Mouse (Mus musculus) spleen, postnatal 0 days (tissue): ENCODE results near the gene Psenen. TPM values are rescaled to one million over a fixed set of nuclear protein-coding genes. Genes with fewer than 3 reads are reported as not detected.

Experiments
- polyA plus RNA-seq: library from polyadenylated mRNA; unstranded; fragments of >200 nt; fragmentation: Nextera tagmentation; extraction: Ambion mirVana; gene quantifications from 2 replicates; pipeline ENCODE4 v1.2.1, GENCODE M21; 2015

Gene Psenen
- polyA plus RNA-seq, result 105 and 115 TPM in 2 replicates

DNA sequence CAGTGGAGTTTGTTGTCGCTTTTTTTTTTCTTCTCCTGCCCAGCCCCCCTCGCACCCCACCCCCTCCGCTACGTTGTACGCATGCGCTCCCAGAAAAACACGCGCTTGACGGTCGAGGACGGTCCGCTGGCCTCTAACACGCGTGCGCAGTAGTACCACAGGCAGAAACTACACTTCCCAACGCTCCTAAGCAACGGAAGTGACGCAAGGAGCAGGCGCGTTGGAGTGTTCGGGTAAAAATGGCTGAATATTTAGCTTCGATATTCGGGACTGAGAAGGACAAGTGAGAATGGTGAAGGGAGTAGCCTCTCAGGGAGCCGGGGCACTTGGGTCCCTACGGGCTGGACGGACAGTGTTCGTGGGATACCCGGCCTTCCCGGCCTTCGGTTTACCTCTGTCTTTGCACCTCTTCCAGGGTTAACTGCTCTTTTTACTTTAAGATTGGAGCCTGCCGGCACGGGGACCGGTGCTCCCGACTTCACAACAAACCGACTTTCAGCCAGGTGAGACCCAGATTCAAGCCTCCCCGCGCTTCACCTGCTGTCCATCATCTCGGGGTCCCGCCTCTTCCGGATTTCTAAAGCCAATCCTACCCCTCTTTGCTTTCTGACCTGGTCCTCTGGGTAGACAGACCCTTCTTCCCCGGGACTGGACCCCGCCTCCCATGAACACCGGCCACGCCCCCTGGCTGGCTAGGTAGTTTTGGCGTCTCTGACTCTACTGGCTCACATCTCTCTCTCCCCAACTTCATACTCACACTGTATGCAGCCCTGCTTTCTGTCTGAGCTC lies at the start of gene Psenen, which contains the start of the genes U2af1l4 and Gm49396:
Gene Psenen, minus strand, starts transcription at position 511 of the 789 bp plus-strand sequence.
Gene U2af1l4, plus strand, starts transcription at position 185 of the 789 bp plus-strand sequence.
Gene Gm49396, plus strand, starts transcription at position 228 of the 789 bp plus-strand sequence.

GRCm38 (mm10) chr7:30612654-30613402 lies 49.4 kb upstream of the Psenen start, which contains the start of gene Upk1a:
TSS of gene Upk1a (minus strand) at chr7:30612847.

DNA sequence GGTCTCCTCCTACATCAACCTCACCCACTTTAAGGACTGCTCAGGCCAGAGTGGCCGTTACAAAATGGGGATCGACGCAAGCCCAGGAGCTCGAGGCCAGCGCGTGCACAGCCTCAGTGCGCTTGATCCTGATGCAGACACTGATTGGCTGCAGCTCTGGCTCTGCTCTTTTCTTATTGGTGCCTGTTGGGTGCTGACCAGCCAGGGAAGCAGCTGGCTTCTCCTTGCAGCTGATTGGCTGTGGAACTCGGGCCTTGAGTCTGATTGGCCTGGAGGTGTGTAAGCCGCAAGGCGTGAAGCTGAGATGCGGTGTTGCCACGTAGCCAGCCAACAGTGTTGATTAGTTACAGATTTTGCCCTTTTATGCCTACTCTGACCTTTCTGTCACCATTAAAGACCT lies 35.4 kb upstream of the Psenen start, which contains the start of gene Zbtb32:
Gene Zbtb32, minus strand, starts transcription at position 124 of the 400 bp plus-strand sequence.

GRCm38 (mm10) chr7:30588676-30589434 lies 25.4 kb upstream of the Psenen start, which contains the start of gene Kmt2b:
TSS of gene Kmt2b (minus strand) at chr7:30588726.

GRCm38 (mm10) chr7:30564970-30565571 lies 1.6 kb upstream of the Psenen start, which contains the start of gene Igflr1:
TSS of gene Igflr1 (plus strand) at chr7:30565427.

DNA sequence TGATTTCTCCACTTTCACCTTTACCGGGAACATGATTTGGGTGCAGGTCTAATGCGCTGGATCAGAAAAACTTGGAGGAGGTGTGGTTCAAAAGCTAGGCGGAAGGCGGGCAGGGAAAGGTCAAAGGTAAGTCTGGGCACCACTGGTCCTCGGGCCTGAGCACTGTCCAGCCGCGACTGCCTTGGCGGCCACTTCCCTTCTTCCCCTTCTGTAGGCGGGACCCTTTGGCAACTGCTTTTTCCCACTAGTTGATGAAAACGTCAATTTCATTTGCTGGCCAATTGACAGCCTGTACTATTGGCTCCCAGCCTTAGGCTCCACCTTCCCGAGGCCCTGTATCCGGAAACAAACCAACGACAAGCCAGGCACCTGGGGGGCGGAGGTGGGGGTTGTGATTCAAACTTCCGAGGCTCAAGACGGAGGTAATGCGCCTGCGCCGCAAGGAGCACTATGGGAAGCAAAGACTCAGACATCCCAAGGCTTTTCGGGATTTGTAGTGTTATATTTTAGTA lies 3.9 kb downstream of the Psenen start, which contains the start of gene Lin37:
Gene Lin37, minus strand, starts transcription at position 396 of the 512 bp plus-strand sequence.

DNA sequence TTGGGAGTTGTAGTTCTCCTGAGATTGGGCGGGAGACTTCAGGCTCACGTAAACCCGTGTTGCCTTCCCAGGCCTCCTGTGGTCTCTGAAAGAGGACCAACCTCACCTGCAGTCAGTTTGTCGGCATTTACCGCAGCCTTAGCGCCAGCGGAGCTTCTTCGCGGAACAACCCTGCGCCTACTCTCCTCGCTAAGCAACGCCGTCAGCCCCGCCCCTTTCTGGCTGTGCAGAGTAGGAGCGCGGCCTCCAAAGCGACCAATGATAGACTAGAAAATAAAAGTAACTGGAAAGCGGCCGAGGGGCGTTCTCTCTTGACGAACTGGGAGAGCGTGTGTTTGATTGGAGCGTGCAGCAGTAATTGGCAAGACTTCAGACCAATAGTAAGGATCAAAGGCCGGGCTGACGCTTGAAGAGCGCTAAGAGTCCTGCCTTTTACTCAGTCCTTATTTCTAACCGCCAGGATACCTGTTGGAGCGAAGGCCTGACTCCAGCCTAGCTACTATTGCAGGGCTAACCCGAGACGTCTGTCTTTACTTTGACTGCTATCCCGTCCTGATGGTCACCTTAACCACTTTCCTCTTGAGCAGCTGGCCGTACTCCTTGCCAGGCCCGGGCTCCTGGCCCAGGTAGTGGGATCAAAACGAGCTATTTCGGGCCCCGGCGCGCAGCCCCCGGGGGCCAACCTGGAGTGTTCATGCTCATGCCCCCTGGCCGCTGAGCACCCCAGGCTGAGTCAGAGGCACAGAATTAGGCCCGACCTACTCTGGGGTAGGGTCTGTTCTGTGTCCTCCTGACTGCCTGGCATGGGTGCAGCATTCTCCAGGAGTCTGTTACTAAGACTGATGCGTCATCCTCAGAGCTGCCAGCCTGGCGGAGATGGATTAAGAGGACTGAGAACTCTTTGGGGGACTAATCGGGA lies 11.1 kb downstream of the Psenen start, which contains the start of the genes Hspb6 and Proser3:
Gene Hspb6, plus strand, starts transcription at position 77 of the 919 bp plus-strand sequence.
Gene Proser3, minus strand, starts transcription at position 198 of the 919 bp plus-strand sequence.

DNA sequence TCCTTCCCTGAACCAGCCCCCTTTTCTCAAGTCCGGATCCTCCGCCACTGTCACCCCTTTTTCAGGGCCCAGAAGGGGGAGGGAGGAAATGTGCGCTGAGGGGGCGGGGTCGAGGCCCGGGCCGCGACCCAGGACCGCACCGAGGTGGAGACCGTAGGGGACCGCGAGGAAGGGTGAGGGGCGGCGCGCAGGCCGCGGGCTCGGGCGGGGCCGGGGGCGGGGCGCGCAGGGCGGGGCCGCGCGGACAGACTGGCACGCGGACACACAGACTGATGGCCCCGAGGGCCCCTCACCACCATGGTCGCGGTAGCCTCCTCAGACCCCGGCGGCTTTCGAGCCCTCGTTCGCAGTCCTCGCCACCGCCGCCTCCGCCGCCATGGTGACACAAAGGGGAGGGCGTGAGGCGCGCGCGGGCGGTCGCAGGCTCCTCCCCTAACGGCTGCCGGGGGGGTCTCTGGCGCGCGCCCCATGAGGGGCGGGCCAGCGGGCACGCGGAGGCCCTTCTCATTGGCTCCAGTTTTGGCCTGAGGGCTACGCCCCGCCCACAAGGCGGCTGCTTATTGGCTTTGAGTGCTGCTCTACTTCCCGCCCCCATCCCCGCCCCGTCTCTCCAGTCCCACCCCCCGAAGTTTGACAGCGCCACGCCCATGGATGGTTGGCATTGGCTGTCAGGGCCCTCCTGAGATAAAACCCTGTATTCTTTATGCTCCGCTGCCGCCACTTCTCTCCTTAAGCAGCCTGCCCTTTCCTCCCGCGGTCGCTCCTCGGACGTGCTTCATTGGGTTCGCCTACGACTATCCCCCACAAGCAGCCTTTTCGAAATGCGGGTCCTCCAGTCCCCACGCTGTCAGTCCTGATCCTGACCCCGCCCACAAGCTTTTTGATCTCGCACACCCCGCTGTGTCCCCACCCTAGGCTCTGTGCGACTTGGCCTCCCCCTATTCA lies 28.5 kb downstream of the Psenen start, which contains the start of gene Arhgap33:
Gene Arhgap33, minus strand, starts transcription at position 428 of the 945 bp plus-strand sequence.

Other genes with a start within 250 kb of the Psenen start
- gene Syne4, start 248.8 kb downstream of the Psenen start, polyA plus RNA-seq, result 2.6 and 3.4 TPM in 2 replicates
- not detected in 2 replicates for gene E130208F15Rik, start 241.9 kb downstream of the Psenen start, polyA plus RNA-seq
- 10.2 and 11.3 TPM in 2 replicates for gene Sdhaf1, start 239.7 kb downstream of the Psenen start, polyA plus RNA-seq
- gene Lrfn3, start 200.9 kb downstream of the Psenen start, polyA plus RNA-seq, result 0.81 and 1.0 TPM in 2 replicates
- gene Tyrobp, start 149.9 kb downstream of the Psenen start, polyA plus RNA-seq, result 396 and 576 TPM in 2 replicates
- 32.8 and 46.4 TPM in 2 replicates for gene Hcst, start 143.8 kb downstream of the Psenen start, polyA plus RNA-seq
- gene Nfkbid, start 141.9 kb downstream of the Psenen start, polyA plus RNA-seq, result 4.5 and 5.9 TPM in 2 replicates
- 2.0 and 2.3 TPM in 2 replicates for gene Aplp1, start 118.1 kb downstream of the Psenen start, polyA plus RNA-seq
- gene Kirrel2, start 105.9 kb downstream of the Psenen start, polyA plus RNA-seq, result 0.04 and 0.23 TPM in 2 replicates
- 0.21 and 0.32 TPM in 2 replicates for gene Nphs1, start 105.3 kb downstream of the Psenen start, polyA plus RNA-seq
- 0.10 TPM in 1 of 2 replicates, not detected in the other for gene Prodh2, start 70.0 kb downstream of the Psenen start, polyA plus RNA-seq
- gene Arhgap33, start 28.6 kb downstream of the Psenen start, polyA plus RNA-seq, result 3.5 TPM in 2 replicates
- gene Hspb6, start 11.4 kb downstream of the Psenen start, polyA plus RNA-seq, result 14.6 and 14.7 TPM in 2 replicates
- gene Proser3, start 11.3 kb downstream of the Psenen start, polyA plus RNA-seq, result 2.5 and 3.4 TPM in 2 replicates
- 38.8 and 42.2 TPM in 2 replicates for gene Lin37, start 3.8 kb downstream of the Psenen start, polyA plus RNA-seq
- 61.2 and 70.3 TPM in 2 replicates for gene U2af1l4, start 326 bp downstream of the Psenen start, polyA plus RNA-seq
- gene Gm49396, start 283 bp downstream of the Psenen start, polyA plus RNA-seq, result 4.4 and 4.9 TPM in 2 replicates
- 2.4 and 2.9 TPM in 2 replicates for gene Igflr1, start 1.8 kb upstream of the Psenen start, polyA plus RNA-seq
- gene Kmt2b, start 25.1 kb upstream of the Psenen start, polyA plus RNA-seq, result 6.0 and 8.5 TPM in 2 replicates
- gene Zbtb32, start 35.3 kb upstream of the Psenen start, polyA plus RNA-seq, result 0.21 and 0.22 TPM in 2 replicates
- 0.15 and 0.19 TPM in 2 replicates for gene Upk1a, start 49.2 kb upstream of the Psenen start, polyA plus RNA-seq
- gene Cox6b1, start 62.5 kb upstream of the Psenen start, polyA plus RNA-seq, result 695 and 741 TPM in 2 replicates
- gene Etv2, start 72.2 kb upstream of the Psenen start, polyA plus RNA-seq, result not detected in 2 replicates
- 69.8 and 70.7 TPM in 2 replicates for gene Rbm42, start 86.7 kb upstream of the Psenen start, polyA plus RNA-seq
- gene Haus5, start 101.4 kb upstream of the Psenen start, polyA plus RNA-seq, result 41.0 and 45.0 TPM in 2 replicates
- gene Pmis2, start 108.0 kb upstream of the Psenen start, polyA plus RNA-seq, result not detected in 2 replicates
- 0.49 and 1.6 TPM in 2 replicates for gene 2200002J24Rik, start 135.3 kb upstream of the Psenen start, polyA plus RNA-seq
- 1.3 and 1.6 TPM in 2 replicates for gene Atp4a, start 148.6 kb upstream of the Psenen start, polyA plus RNA-seq
- 128 and 142 TPM in 2 replicates for gene Tmem147, start 165.9 kb upstream of the Psenen start, polyA plus RNA-seq
- 0.25 and 0.27 TPM in 2 replicates for gene Gapdhs, start 180.1 kb upstream of the Psenen start, polyA plus RNA-seq
- gene Sbsn, start 187.8 kb upstream of the Psenen start, polyA plus RNA-seq, result 2.2 and 4.9 TPM in 2 replicates
- gene Dmkn, start 200.1 kb upstream of the Psenen start, polyA plus RNA-seq, result 25.5 and 26.9 TPM in 2 replicates
- 1.9 and 2.6 TPM in 2 replicates for gene Krtdap, start 224.3 kb upstream of the Psenen start, polyA plus RNA-seq